Mouse (Mus musculus) thymus, postnatal 14 days (tissue): ENCODE measurements at regions not wholly inside any gene's neighbourhood (a gene's known extent, or its start where the extent isn't known, plus 50 kb on each side); places are given as distances from the start of the nearest gene placed in this dataset.
"Not testable (repeated sequence)": the region's sequence is repeated elsewhere in the genome, so short reads cannot be mapped to it uniquely, and the experiment has no call there.

Experiments used
- DNase-seq: peaks from one replicate; pipeline ENCODE4 v3.0.0; 2021

DNA sequence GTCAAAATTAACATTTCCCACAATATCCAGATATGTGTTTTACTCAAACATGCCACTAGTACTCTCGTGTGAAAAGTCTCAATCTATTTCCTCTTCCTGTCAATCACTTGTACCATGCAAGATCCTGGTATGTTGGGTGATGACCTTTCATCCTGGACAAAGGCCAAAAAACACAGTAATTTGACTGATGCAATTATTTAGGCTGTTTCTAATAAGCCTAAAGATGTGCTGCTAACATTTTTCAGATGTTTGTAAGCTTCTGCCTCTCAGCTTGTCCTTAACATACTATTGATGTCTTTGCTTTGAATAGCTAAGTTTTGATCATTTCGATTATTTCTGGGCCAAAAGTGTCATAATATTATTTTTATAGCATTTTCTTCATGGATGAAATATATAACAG lies 418.4 kb upstream of the Arrdc4 start:
- no peak for DNase-seq

DNA sequence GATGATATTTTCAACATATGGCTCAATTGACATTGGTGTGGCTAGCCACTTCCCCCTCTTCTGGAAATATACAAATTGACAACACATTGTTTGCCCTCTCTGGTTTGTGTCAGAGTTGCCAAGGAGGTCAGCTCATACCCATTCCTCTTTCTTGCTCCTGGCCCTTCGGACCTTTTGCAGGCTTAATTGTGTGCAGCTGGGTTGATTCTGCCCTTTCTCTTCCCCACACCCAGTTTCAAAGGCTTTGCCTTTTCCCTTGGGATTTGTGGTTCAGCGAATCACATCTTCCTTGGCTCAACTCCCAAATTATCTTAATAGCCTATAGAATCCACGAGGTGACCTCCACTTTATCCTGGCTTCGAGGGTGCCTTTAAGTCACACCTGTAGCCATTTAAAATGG lies 412.9 kb upstream of the Arrdc4 start:
- no peak for DNase-seq

- DNase-seq: no peak
These were observed 393.3 kb upstream of the Arrdc4 start for GRCm38 (mm10) chr7:69142351-69142750.

DNA sequence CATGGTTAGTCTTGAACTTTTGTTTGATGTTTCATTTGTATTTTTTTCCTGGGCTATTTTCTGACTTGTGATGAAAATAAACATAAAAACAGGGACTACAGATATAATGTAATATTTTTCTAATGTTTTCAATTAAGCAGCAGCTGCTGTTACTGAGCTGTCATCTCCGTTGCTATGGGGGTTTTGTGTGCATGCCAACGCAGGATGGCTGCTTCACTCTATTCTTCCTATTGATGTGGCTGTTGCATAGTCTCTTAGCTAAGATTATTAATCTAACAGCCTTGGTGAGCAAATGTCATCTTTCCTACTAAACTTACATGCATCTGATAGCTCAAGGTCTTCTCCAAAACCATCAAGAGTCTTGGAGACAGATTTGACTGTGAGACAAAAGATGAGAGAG lies 384.4 kb upstream of the Arrdc4 start:
- no peak for DNase-seq

- DNase-seq: not testable (repeated sequence)
These were observed 352.7 kb upstream of the Arrdc4 start for GRCm38 (mm10) chr7:69101770-69102169.

GRCm38 (mm10) chr7:69097587-69098095 lies 348.6 kb upstream of the Arrdc4 start:
- DNase-seq: no peak

GRCm38 (mm10) chr7:69074780-69075179 lies 325.7 kb upstream of the Arrdc4 start:
- DNase-seq: no peak

- no peak for DNase-seq
These were observed 314.0 kb upstream of the Arrdc4 start for GRCm38 (mm10) chr7:69062994-69063393.

DNA sequence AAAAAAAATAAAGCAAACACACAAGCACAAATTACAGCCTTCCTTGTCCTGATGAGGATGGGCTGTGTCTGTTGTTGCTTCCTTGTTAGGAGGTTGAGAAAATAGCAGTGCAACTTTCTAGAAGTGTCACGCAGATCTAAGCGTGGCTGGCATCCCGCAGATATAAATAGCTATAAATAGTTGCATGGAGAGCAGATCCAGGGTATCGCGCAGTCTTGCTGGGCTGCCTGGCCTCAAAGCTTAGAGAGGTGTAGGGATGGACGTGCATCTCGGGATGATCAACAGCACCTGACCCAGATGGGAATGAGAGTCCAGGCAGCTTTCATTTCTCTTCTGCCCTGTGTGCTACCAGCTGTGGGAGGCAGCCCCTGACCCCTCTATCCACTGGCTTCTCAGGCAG lies 313.5 kb upstream of the Arrdc4 start:
- no peak for DNase-seq

DNA sequence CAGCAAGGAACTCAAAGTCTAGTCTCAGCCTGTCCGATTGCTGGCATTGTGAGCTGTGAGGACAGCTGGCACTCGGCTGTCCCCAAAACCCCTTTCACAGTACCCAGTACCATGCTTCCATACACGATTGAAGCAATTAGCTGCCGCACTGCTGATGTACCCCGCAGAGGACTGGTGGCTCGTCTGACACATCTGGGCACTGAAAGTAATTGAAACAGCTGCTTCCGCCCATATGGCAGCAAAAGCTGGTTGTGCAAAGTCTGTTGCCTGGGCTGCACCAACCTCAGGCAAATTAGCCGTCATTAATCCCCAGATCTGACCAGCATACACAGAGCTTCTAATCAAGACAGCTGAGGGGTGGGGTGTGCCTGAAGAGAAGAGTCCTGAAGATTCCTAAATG lies 313.1 kb upstream of the Arrdc4 start:
- DNase-seq: no peak

- no peak for DNase-seq
These were observed 312.2 kb upstream of the Arrdc4 start for GRCm38 (mm10) chr7:69061242-69061641.

DNA sequence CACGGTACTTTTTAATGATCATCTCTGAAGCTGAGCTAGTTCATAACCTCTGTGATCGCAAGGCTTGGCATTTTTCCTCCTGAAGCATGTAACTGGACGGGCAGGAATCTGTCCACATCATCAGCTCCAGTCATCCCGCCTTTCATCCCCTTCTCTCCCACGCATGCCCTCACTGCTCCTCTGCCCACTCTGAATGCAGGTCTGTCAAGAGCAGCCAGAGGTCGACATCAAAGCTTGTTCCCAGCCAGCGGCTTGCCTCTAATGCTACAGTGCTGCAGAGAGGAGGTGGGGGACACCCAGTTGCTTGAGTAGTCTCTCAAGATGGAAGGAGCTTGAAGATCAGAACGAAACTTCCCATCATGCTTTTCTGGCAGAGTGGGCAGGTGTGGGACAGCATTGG lies 267.5 kb upstream of the Arrdc4 start:
- no peak for DNase-seq

DNA sequence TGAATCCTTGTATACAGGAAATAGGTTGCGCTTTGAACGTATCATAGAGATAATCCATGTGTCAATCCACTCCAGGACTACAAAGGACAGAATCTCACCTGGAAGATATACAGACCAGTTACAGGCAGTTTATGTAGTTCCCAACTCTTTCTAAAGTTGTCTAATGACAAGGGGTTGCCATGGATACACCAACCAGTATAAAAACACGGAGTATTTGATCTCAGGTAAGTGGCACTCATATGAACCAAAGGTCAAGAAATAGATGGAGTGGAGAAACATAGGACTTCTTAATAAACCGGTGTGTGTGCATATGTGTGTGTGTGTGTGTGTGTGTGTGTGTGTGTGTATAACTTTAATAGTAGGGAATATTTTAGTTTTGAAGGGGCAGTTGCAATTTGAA lies 266.0 kb upstream of the Arrdc4 start:
- no peak for DNase-seq

GRCm38 (mm10) chr7:69007237-69007636 lies 258.2 kb upstream of the Arrdc4 start:
- DNase-seq: no peak

GRCm38 (mm10) chr7:68988061-68988460 lies 239.0 kb upstream of the Arrdc4 start:
- DNase-seq: no peak

GRCm38 (mm10) chr7:68983937-68984336 lies 234.9 kb upstream of the Arrdc4 start:
- DNase-seq: no peak

DNA sequence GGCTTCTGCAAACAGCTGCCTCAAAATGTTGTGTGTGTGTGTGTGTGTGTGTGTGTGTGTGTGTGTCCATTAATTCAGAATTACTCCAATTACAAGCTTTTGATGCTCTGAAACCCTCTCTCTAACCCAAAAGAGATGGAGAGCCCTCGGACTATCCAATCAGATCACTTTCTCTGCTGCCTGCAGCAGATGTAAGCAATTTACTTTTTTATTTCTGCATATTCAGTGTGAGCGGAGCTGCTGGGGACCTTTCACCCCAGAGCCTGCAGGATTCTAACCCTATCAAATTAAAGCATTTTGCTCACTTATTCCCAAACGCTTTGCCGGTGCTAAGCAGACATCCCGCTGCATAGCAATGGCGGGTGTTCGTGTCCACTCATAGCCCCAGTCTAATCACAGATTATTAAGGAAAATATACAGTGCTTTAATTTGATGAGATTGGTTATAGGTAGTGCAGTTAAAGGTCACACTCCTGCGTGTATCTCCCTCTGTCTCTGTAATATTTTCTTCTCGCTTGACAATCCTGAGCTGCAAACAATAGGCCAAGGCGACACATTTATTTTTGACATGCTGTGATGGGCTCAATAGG lies 234.0 kb upstream of the Arrdc4 start:
- DNase-seq: no peak

DNA sequence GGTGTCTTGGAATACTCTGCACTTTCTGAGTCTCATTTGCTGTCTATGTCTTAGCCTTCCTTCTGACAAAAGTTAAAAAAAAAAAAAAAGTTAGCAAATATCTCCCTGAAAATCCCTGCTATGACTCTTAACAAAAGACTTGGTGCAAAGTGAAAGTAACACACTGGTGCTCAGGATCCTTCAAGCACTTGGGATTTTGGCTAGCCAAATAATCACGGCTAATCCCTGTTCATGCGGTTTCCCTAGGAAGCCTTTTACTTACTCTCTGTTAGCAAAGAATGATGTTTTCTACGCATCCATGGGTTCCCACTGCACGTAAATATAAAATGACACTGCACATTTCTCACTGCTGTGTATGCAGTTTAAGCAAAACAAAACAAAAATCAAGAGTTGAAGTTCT lies 229.5 kb upstream of the Arrdc4 start:
- no peak for DNase-seq

GRCm38 (mm10) chr7:68976813-68977752 lies 228.0 kb upstream of the Arrdc4 start:
- no peak for DNase-seq

DNA sequence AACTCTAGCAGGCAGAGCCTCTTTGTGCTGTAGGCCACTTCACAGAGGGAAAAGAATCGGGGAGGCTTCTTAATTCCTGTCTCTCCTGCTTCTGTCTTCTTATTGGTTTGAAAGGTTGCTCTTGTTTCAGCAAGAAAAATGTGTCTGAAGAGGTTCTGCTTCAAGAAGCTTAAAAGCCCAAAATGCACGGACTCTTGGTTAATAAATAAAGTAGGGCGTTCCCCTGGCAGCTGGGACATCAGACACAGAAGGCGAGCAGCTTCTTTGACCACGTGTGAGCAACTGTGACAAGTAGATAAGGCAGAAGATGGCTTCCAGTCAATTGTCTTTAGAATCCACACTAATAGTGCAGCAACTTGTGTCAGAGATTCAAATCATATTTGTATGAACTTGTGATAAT lies 226.9 kb upstream of the Arrdc4 start:
- DNase-seq: no peak

DNA sequence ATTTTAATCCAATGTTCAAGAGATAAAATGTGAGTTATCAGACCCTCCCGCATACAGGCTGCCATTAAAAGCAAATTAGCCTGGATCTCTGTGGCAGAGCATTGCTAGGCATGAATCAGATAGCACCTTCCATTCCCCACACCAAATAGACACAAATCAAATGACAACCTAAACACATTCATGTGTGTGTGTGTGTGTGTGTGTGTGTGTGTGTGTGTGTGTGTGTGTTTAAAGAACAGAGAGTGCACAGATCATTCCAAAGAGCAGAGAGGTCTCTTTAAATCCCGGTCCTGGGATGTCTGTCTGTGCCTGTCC lies 226.5 kb upstream of the Arrdc4 start:
- DNase-seq: no peak

- DNase-seq: no peak
These were observed 225.9 kb upstream of the Arrdc4 start for GRCm38 (mm10) chr7:68974761-68975579.
